Mouse (Mus musculus) hindbrain, postnatal 0 days (tissue): ENCODE measurements around the gene Ccdc148. TPM values are rescaled to one million over a fixed set of nuclear protein-coding genes. Genes with fewer than 3 reads are reported as not detected.

Experiments used
- ATAC-seq: fragments of 200-750 bp; cut with Nextera tagmentation; 2 replicates; pipeline ENCODE4 v1.8.0; 2017; ENCODE audit warnings: mild to moderate bottlenecking, moderate TSS enrichment, moderate library complexity
- DNase-seq: peaks from one replicate; pipeline ENCODE4 v3.0.0-alpha.2; 2015; ENCODE audit warnings: low spot score
- H3K27ac ChIP-seq: fragments of 300-500 bp; sonication (generic); 2 replicates; pipeline ENCODE4 v1.5.1; 2014; ENCODE audit warnings: mild to moderate bottlenecking
- H3K27me3 ChIP-seq: fragments of 300-500 bp; sonication (generic); 2 replicates; pipeline ENCODE4 v1.6.1; 2014; ENCODE audit warnings: low read length, mixed read lengths; ENCODE audit not compliant: insufficient read depth
- H3K36me3 ChIP-seq: fragments of 300-500 bp; sonication (generic); 2 replicates; pipeline ENCODE4 v1.6.1; 2014; ENCODE audit warnings: low read length, mixed read lengths; ENCODE audit not compliant: insufficient read depth
- H3K4me1 ChIP-seq: fragments of 300-500 bp; sonication (generic); 2 replicates; pipeline ENCODE4 v1.6.1; 2014; ENCODE audit warnings: antibody characterized with exemption, low read length, mixed read lengths; ENCODE audit not compliant: insufficient read depth
- H3K4me2 ChIP-seq: fragments of 300-500 bp; sonication (generic); 2 replicates; pipeline ENCODE4 v1.6.1; 2014; ENCODE audit warnings: low read depth, mild to moderate bottlenecking, low read length, moderate library complexity, mixed read lengths
- H3K4me3 ChIP-seq: fragments of 300-500 bp; sonication (generic); 2 replicates; pipeline ENCODE4 v1.5.1; 2014; ENCODE audit warnings: low read length
- H3K9ac ChIP-seq: fragments of 300-500 bp; sonication (generic); replicated peaks from 2 replicates; pipeline ENCODE4 v1.6.1; 2014; ENCODE audit warnings: mild to moderate bottlenecking, low read length, moderate library complexity, mixed read lengths
- H3K9me3 ChIP-seq: fragments of 300-500 bp; sonication (generic); 2 replicates; pipeline ENCODE4 v1.6.1; 2016; ENCODE audit warnings: low read length, mixed read lengths
- CTCF ChIP-seq: IDR thresholded peaks from 2 replicates; pipeline ENCODE4 v1.5.1; 2016; ENCODE audit warnings: antibody characterized with exemption, control low read depth, low read depth
- WGBS: fragments of 180-500 bp; shearing (Covaris S2); extraction: QIAGEN DNeasy Blood & Tissue Kit; methylation state at CpG from one replicate; pipeline ENCODE4 v1.1.7; 2014; 5-methylcytosine and 5-hydroxymethylcytosine counted together
- polyA plus RNA-seq: library from polyadenylated mRNA; unstranded; fragments of >200 nt; fragmentation: Nextera tagmentation; extraction: Ambion mirVana; gene quantifications from 2 replicates; pipeline ENCODE4 v1.2.1, GENCODE M21; 2015
- total RNA-seq: library from RNA; depleted of rRNA; stranded (reverse); fragments of >200 nt; gene quantifications from 2 replicates; pipeline ENCODE4 v1.2.3, GENCODE M21; 2014

Gene Ccdc148
- total and polyA plus RNA-seq, 2 experiments from 2014 or later = 3.3 to 6.0 TPM

DNA sequence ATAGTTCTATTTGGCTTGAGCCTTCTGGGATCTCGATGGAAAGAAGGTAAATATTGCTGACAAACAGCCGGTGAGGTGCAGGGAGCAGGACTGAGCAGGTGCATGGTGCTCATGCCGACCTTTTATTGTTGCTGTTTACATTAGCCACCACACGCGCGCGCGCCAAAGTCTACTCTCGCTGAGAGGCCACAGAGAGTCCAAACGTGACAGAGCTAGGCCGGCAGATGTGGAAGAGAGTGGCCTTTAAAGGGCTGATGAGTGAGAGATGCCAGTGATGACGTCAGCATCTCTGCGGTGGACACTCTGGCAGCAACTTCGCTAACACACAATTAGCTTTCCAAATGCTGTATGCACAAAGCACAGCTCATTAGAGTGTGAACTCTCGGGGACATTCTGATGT is 366.0 kb downstream of the Ccdc148 start:
- TF ChIP-seq CTCF = no peak
- H3K4me1 ChIP-seq = no peaks in the 10 kb centered on the region
- no peak overlapping the region for H3K9ac ChIP-seq
- no peaks in the 10 kb centered on the region for H3K36me3 ChIP-seq
- no peak overlapping the region for H3K4me2 ChIP-seq
- no peaks in the 10 kb centered on the region for H3K9me3 ChIP-seq
- H3K4me3 ChIP-seq = no peak overlapping the region
- no peak for DNase-seq
- no peak for ATAC-seq
- no peaks in the 10 kb centered on the region for H3K27me3 ChIP-seq
- WGBS = 82% methylated on average over 15 of the region's 15 CpGs
- no peak overlapping the region for H3K27ac ChIP-seq

DNA sequence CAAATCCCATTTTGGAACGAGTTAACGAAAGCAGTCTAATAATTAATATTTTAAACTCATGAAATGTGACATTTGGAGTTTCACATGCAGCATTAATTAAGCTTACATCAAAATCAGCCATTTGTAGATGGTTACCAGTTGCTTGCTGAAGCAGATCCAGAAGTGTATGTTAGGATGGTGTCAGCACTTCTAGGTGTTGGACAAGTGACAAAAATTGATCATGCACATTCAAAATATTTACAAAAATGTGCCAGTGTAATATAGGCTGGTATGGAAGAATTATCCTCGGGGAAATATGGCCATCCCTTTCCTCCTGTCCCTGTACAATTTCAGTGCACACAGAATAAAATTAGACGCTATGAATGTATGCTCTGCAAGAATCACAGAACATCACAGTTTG is 370.1 kb downstream of the Ccdc148 start:
- TF ChIP-seq CTCF = no peak
- H3K27me3 ChIP-seq = no peaks in the 10 kb centered on the region
- no peak for DNase-seq
- no peak overlapping the region for H3K4me2 ChIP-seq
- no peaks in the 10 kb centered on the region for H3K36me3 ChIP-seq
- no peak overlapping the region for H3K4me3 ChIP-seq
- H3K9ac ChIP-seq = no peak overlapping the region
- no peak overlapping the region for H3K27ac ChIP-seq
- ATAC-seq = no peak
- WGBS = 81% methylated on average over 4 of the region's 4 CpGs
- no peaks in the 10 kb centered on the region for H3K9me3 ChIP-seq
- H3K4me1 ChIP-seq = no peaks in the 10 kb centered on the region

GRCm38 (mm10) chr2:58789934-58790333 is 370.5 kb downstream of the Ccdc148 start:
- no peak overlapping the region for H3K27ac ChIP-seq
- H3K9ac ChIP-seq = no peak overlapping the region
- no peaks in the 10 kb centered on the region for H3K9me3 ChIP-seq
- no peak for TF ChIP-seq CTCF
- H3K36me3 ChIP-seq = no peaks in the 10 kb centered on the region
- no peak overlapping the region for H3K4me3 ChIP-seq
- no peaks in the 10 kb centered on the region for H3K4me1 ChIP-seq
- H3K27me3 ChIP-seq = no peaks in the 10 kb centered on the region
- no peak overlapping the region for H3K4me2 ChIP-seq
- DNase-seq (no peak), ATAC-seq (no peak)
- WGBS = 76% methylated on average over 7 of the region's 7 CpGs

DNA sequence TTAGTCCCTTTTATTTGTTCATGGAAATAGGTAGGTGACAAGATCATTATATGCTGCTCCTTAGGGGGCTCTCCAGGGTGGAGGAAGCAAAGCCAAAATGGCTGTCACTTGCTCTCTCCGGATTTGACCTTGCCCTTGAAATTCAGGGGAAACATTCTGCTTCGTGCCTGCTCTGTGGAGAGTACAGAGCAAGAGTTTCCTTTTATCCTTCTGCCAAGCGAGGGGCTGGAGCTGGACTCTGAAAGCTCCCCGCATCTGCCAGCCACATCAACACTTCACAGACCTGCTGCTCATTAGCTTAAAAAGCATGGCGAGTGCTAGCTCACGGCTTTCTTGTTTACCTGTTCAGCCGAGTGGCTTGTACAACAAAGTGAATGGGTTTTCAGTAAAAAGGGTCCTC is 373.1 kb downstream of the Ccdc148 start:
- TF ChIP-seq CTCF = no peak
- Histone ChIP-seq H3K4me1 (no peaks in the 10 kb centered on the region), H3K4me3 (no peak overlapping the region), H3K27me3 (no peaks in the 10 kb centered on the region), H3K36me3 (no peaks in the 10 kb centered on the region), H3K4me2 (no peak overlapping the region), H3K9ac (no peak overlapping the region), H3K27ac (no peak overlapping the region), H3K9me3 (no peaks in the 10 kb centered on the region)
- 42% methylated on average over 7 of the region's 7 CpGs for WGBS
- DNase-seq = no peak
- ATAC-seq = no peak

- no peak for ATAC-seq
- Histone ChIP-seq H3K27me3 (no peaks in the 10 kb centered on the region), H3K36me3 (no peaks in the 10 kb centered on the region), H3K4me1 (no peaks in the 10 kb centered on the region), H3K9ac (no peak overlapping the region), H3K4me3 (no peak overlapping the region), H3K9me3 (no peaks in the 10 kb centered on the region), H3K4me2 (no peak overlapping the region), H3K27ac (no peak overlapping the region)
- no peak for DNase-seq
- TF ChIP-seq CTCF = no peak
- WGBS = 58% methylated on average over 8 of the region's 8 CpGs
These were observed 373.8 kb downstream of the Ccdc148 start for GRCm38 (mm10) chr2:58786681-58787080.

DNA sequence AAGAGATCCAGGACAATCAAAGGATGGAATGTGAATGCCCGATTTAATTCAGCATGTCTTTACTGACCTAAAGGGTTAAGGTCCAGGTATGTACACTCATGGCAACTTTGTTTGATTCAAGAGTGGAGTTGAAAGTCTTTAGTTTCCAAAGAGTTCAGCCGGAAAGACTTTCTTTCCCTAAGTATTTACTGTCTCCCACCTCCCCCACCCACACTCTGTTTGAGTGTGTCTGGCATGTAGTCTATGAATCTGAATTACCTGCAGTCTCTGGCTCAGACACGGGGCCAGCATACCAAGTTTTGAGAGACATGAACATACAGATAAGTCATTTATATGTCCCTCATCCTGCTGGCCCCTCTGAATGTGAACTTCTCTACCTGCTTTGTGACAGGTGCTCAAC is 374.3 kb downstream of the Ccdc148 start:
- DNase-seq = no peak
- WGBS = 86% methylated on average over 3 of the region's 3 CpGs

GRCm38 (mm10) chr2:58783526-58783925 is 377.0 kb downstream of the Ccdc148 start:
- TF ChIP-seq CTCF = no peak
- H3K4me1 ChIP-seq = no peaks in the 10 kb centered on the region
- 63% methylated on average over 1 of the region's 1 CpGs for WGBS
- H3K27ac ChIP-seq = no peak overlapping the region
- no peak overlapping the region for H3K4me2 ChIP-seq
- ATAC-seq (no peak), DNase-seq (no peak)
- no peak overlapping the region for H3K4me3 ChIP-seq
- H3K9ac ChIP-seq = no peak overlapping the region
- no peaks in the 10 kb centered on the region for H3K36me3 ChIP-seq
- no peaks in the 10 kb centered on the region for H3K9me3 ChIP-seq
- no peaks in the 10 kb centered on the region for H3K27me3 ChIP-seq

More for the DNA sequence above, 374.3 kb downstream of the Ccdc148 start:
- Histone ChIP-seq H3K27ac (no peak overlapping the region), H3K9ac (no peak overlapping the region), H3K9me3 (no peaks in the 10 kb centered on the region), H3K36me3 (no peaks in the 10 kb centered on the region), H3K27me3 (no peaks in the 10 kb centered on the region), H3K4me3 (no peak overlapping the region), H3K4me2 (no peak overlapping the region), H3K4me1 (no peaks in the 10 kb centered on the region)
- ATAC-seq = no peak
- no peak for TF ChIP-seq CTCF
